Comparison of ENCODE assay signal across 12 mouse cellular contexts in genomic region chr6:111371581-111372349, GRCm38 (mm10).
A peak's percentile ranks its signal among the peaks of the same experiment; 100 is the strongest.
DNase-seq lines count a peak whose midpoint lies in the region; ATAC-seq and TF ChIP-seq lines count a peak whose summit lies in the region.
"Had no signal": no experiment of that assay in that cellular context is flagged by ENCODE, and none has a peak within 500 bp of the region (broad histone marks: within the 10 kb centered on the region; RNA-seq: fewer than 3 reads in every experiment).

No protein-coding gene starts in this region.

- H3K27ac ChIP-seq in forebrain, embryonic 10.5 days, result peak overlapping the region; percentile 48; the same call in 1 of the 2 replicates
- H3K27ac ChIP-seq in forebrain, embryonic 12.5 days, result no peak overlapping the region
- peak overlapping the region; percentile 73 for H3K27ac ChIP-seq in left cerebral cortex, adult 2 months
- H3K27ac ChIP-seq in hindbrain, embryonic 15.5 days (replicated peaks), result peak overlapping the region; percentile 64
- no peak overlapping the region for H3K27ac ChIP-seq in neural tube, embryonic 12.5 days

- 6% methylated on average over 4 of the region's 4 CpGs for WGBS in forebrain, embryonic 10.5 days
- 10% methylated on average over 4 of the region's 4 CpGs for WGBS in forebrain, embryonic 12.5 days
- 24% methylated on average over 4 of the region's 4 CpGs for WGBS in hindbrain, embryonic 15.5 days
- 3% methylated on average over 4 of the region's 4 CpGs for WGBS in neural tube, embryonic 12.5 days

- H3K9me3 ChIP-seq in forebrain, embryonic 10.5 days, result no peaks in the 10 kb centered on the region
- H3K9me3 ChIP-seq in forebrain, embryonic 12.5 days, result no peaks in the 10 kb centered on the region
- H3K9me3 ChIP-seq in hindbrain, embryonic 15.5 days, result no peaks in the 10 kb centered on the region
- no peaks in the 10 kb centered on the region for H3K9me3 ChIP-seq in neural tube, embryonic 12.5 days

- no peak overlapping the region for H3K4me3 ChIP-seq in forebrain, embryonic 10.5 days
- no peak overlapping the region for H3K4me3 ChIP-seq in forebrain, embryonic 12.5 days (replicated peaks)
- no peak overlapping the region for H3K4me3 ChIP-seq in left cerebral cortex, adult 2 months
- no peak overlapping the region for H3K4me3 ChIP-seq in hindbrain, embryonic 15.5 days
- H3K4me3 ChIP-seq in neural tube, embryonic 12.5 days, result no peak overlapping the region
- H3K4me3 ChIP-seq: erythroblast, embryonic 14.5 days had no signal

- H3K27me3 ChIP-seq in forebrain, embryonic 10.5 days (ENCODE audit: poor library complexity, severe bottlenecking), result no peaks in the 10 kb centered on the region
- H3K27me3 ChIP-seq in forebrain, embryonic 12.5 days, result no peaks in the 10 kb centered on the region
- no peaks in the 10 kb centered on the region for H3K27me3 ChIP-seq in hindbrain, embryonic 15.5 days
- H3K27me3 ChIP-seq in neural tube, embryonic 12.5 days (replicated peaks), result no peaks in the 10 kb centered on the region
- H3K27me3 ChIP-seq: Patski had no signal

- H3K36me3 ChIP-seq in forebrain, embryonic 10.5 days (replicated peaks), result no peaks in the 10 kb centered on the region
- H3K36me3 ChIP-seq in forebrain, embryonic 12.5 days (replicated peaks), result no peaks in the 10 kb centered on the region
- H3K36me3 ChIP-seq in hindbrain, embryonic 15.5 days, result no peaks in the 10 kb centered on the region
- H3K36me3 ChIP-seq in neural tube, embryonic 12.5 days, result no peaks in the 10 kb centered on the region

- TF ChIP-seq CTCF in left cerebral cortex, adult 2 months (IDR thresholded peaks at IDR 0.05), result no peak

- H3K4me2 ChIP-seq in forebrain, embryonic 12.5 days, result no peak overlapping the region
- H3K4me2 ChIP-seq in hindbrain, embryonic 15.5 days, result no peak overlapping the region
- no peak overlapping the region for H3K4me2 ChIP-seq in neural tube, embryonic 12.5 days (replicated peaks)
- H3K4me2 ChIP-seq: lung, embryonic 14.5 days had no signal

- no peak overlapping the region for H3K9ac ChIP-seq in forebrain, embryonic 12.5 days
- no peak overlapping the region for H3K9ac ChIP-seq in hindbrain, embryonic 15.5 days
- no peak overlapping the region for H3K9ac ChIP-seq in neural tube, embryonic 12.5 days
- H3K9ac ChIP-seq: lung, embryonic 14.5 days had no signal

- H3K4me1 ChIP-seq in forebrain, embryonic 10.5 days, result peaks cover 29% of the 10 kb centered on the region
- peaks cover 25% of the 10 kb centered on the region for H3K4me1 ChIP-seq in forebrain, embryonic 12.5 days
- peaks cover 20% of the 10 kb centered on the region for H3K4me1 ChIP-seq in hindbrain, embryonic 15.5 days (replicated peaks)
- peaks cover 23% of the 10 kb centered on the region for H3K4me1 ChIP-seq in neural tube, embryonic 12.5 days

- intact Hi-C loops in left cerebral cortex, adult 2 months (cut with DNase I), result loop anchor here (5.0 kb wide), 1 partner anchor 724 kb away; the partner anchor contains the start of gene Grm7
- intact Hi-C loops in left cerebral cortex, postnatal 4 days (cut with DNase I), result no loop called here
- intact Hi-C loops in gastrocnemius, postnatal 36 days (cut with DNase I), result no loop called here

- no peak; the same call in 1 of the 2 replicates for ATAC-seq in forebrain, embryonic 12.5 days (ENCODE audit: low FRiP score)
- 0 out of 2 replicates have a peak, but pooled peaks have one; percentile 62 for ATAC-seq in hindbrain, embryonic 15.5 days (ENCODE audit: low FRiP score, low read depth)
- ATAC-seq in neural tube, embryonic 12.5 days (ENCODE audit: low FRiP score, low read depth), result peak; percentile 19; the same call in 1 of the 2 replicates
- no peak for ATAC-seq in CD4-positive, CD25-positive, alpha-beta regulatory T cell, adult 4 months
- ATAC-seq: Patski had no signal

- peak; percentile 20 for DNase-seq in forebrain, embryonic 10.5 days (ENCODE audit: extremely low spot score, low spot score)
- DNase-seq in left cerebral cortex, adult 2 months (ENCODE audit: extremely low spot score in 1 of 2, low spot score in 2 of 2), result peak; percentile 26 to 45
- no peak for DNase-seq in left cerebral cortex, postnatal 4 days
- no peak for DNase-seq in gastrocnemius, postnatal 36 days
- DNase-seq: heart, postnatal 14 days; lung, embryonic 14.5 days had no signal

Comparison
In these comparisons a context has a peak if more than half of its experiments do, and no peak if none do; other contexts are left out.
1. DNase-seq: peak in forebrain, embryonic 10.5 days (single experiment) and left cerebral cortex, adult 2 months (2 of 2); none in left cerebral cortex, postnatal 4 days (single experiment) and gastrocnemius, postnatal 36 days (0 of 2).
2. H3K27ac ChIP-seq: peak in forebrain, embryonic 10.5 days (single experiment), left cerebral cortex, adult 2 months (single experiment) and hindbrain, embryonic 15.5 days (single experiment); none in forebrain, embryonic 12.5 days (single experiment) and neural tube, embryonic 12.5 days (single experiment).
3. ATAC-seq: peak in hindbrain, embryonic 15.5 days (single experiment) and neural tube, embryonic 12.5 days (single experiment); none in forebrain, embryonic 12.5 days (single experiment) and CD4-positive, CD25-positive, alpha-beta regulatory T cell, adult 4 months (single experiment).